In genomic region chr8:20122067-20122925, GRCm38 (mm10) we compare ENCODE assay signal across 8 mouse cellular contexts.
DNase-seq lines count a peak whose midpoint lies in the region; ATAC-seq and TF ChIP-seq lines count a peak whose summit lies in the region.
"Not testable (repeated sequence)": the region's sequence is repeated elsewhere in the genome, so short reads cannot be mapped to it uniquely, and the experiment has no call there.

No protein-coding gene starts in this region.

- not testable (repeated sequence) for H3K27me3 ChIP-seq in embryonic facial prominence, embryonic 13.5 days; kidney, adult 2 months (replicated peaks; ENCODE audit: control insufficient read depth, insufficient read depth, low read length); limb, embryonic 12.5 days; midbrain, embryonic 15.5 days (replicated peaks); spleen, adult 2 months (ENCODE audit: control insufficient read depth, insufficient read depth, low read length)

- H3K4me1 ChIP-seq in embryonic facial prominence, embryonic 13.5 days; kidney, adult 2 months (ENCODE audit: control insufficient read depth, insufficient read depth, low read length); limb, embryonic 12.5 days (replicated peaks); midbrain, embryonic 15.5 days; spleen, adult 2 months (ENCODE audit: control insufficient read depth, insufficient read depth, insufficient read length): not testable (repeated sequence)

- TF ChIP-seq POLR2A in kidney, adult 2 months (IDR thresholded peaks at IDR 0.05; ENCODE audit: low read depth, low read length); spleen, adult 2 months (IDR thresholded peaks at IDR 0.05; ENCODE audit: low read depth, low read length): not testable (repeated sequence)

- H3K9me3 ChIP-seq in embryonic facial prominence, embryonic 13.5 days; limb, embryonic 12.5 days; midbrain, embryonic 15.5 days: not testable (repeated sequence)

- peak; percentile 96 for ATAC-seq in embryonic facial prominence, embryonic 13.5 days (ENCODE audit: insufficient number of reproducible peaks, insufficient read depth, low FRiP score, low TSS enrichment, low read depth)
- peak; percentile 100 for ATAC-seq in limb, embryonic 12.5 days (ENCODE audit: insufficient number of reproducible peaks, insufficient read depth, low FRiP score, low TSS enrichment, low read depth)
- peak; percentile 100 for ATAC-seq in midbrain, embryonic 15.5 days (replicated peaks)

- H3K27ac ChIP-seq in embryonic facial prominence, embryonic 13.5 days, result peak overlapping the region; percentile 78
- peak overlapping the region; percentile 39; the same call in 1 of the 2 replicates for H3K27ac ChIP-seq in kidney, adult 2 months (ENCODE audit: insufficient read depth, low read depth, low read length)
- peak overlapping the region; percentile 84 for H3K27ac ChIP-seq in limb, embryonic 12.5 days
- peak overlapping the region; percentile 83 for H3K27ac ChIP-seq in midbrain, embryonic 15.5 days
- peak overlapping the region; percentile 25; the same call in 1 of the 2 replicates for H3K27ac ChIP-seq in spleen, adult 2 months (ENCODE audit: insufficient read depth, low read length)

- peak; percentile 90 for DNase-seq in 3134 (ENCODE audit: extremely low read depth, insufficient read length, low spot score)
- DNase-seq in adrenal gland, postnatal 36 days, result peak; percentile 100
- DNase-seq in heart, adult 18-20 months, result peak; percentile 99 to 100
- DNase-seq in kidney, adult 2 months, result peak; percentile 100
- DNase-seq in spleen, adult 2 months (ENCODE audit: low read depth in 1 of 2, low spot score in 2 of 2), result peak; percentile 84 to 99

- H3K4me3 ChIP-seq in embryonic facial prominence, embryonic 13.5 days, result peak overlapping the region; percentile 55
- peak overlapping the region; percentile 75 for H3K4me3 ChIP-seq in kidney, adult 2 months (ENCODE audit: insufficient read depth, low read depth, low read length)
- H3K4me3 ChIP-seq in limb, embryonic 12.5 days (replicated peaks), result peak overlapping the region; percentile 57
- peak overlapping the region; percentile 56 for H3K4me3 ChIP-seq in midbrain, embryonic 15.5 days
- H3K4me3 ChIP-seq in spleen, adult 2 months (ENCODE audit: extremely low read depth, insufficient read depth, insufficient read length), result peak overlapping the region; percentile 74

- peak overlapping the region; percentile 43 for H3K4me2 ChIP-seq in embryonic facial prominence, embryonic 13.5 days
- peak overlapping the region; percentile 35; the same call in 1 of the 2 replicates for H3K4me2 ChIP-seq in limb, embryonic 12.5 days
- peak overlapping the region; percentile 41 for H3K4me2 ChIP-seq in midbrain, embryonic 15.5 days

- H3K36me3 ChIP-seq in embryonic facial prominence, embryonic 13.5 days; kidney, adult 2 months (ENCODE audit: control insufficient read depth, insufficient read depth, low read length); limb, embryonic 12.5 days; midbrain, embryonic 15.5 days (replicated peaks); spleen, adult 2 months (ENCODE audit: control insufficient read depth, insufficient read depth, low read length): not testable (repeated sequence)

- 10% methylated on average over 71 of the region's 72 CpGs for WGBS in embryonic facial prominence, embryonic 13.5 days
- WGBS in kidney, adult 2 months, result 12% methylated on average over 71 of the region's 72 CpGs
- WGBS in limb, embryonic 12.5 days, result 13% methylated on average over 67 of the region's 72 CpGs
- WGBS in midbrain, embryonic 15.5 days, result 13% methylated on average over 71 of the region's 72 CpGs
- 10% methylated on average over 65 of the region's 72 CpGs for WGBS in spleen, adult 2 months

- TF ChIP-seq CTCF in kidney, adult 2 months (conservative IDR thresholded peaks at IDR 0.05; ENCODE audit: insufficient read depth, insufficient read length, low read depth, low read length), result peak; percentile 39
- peak; percentile 40; the same call in 1 of the 2 replicates for TF ChIP-seq CTCF in spleen, adult 2 months (IDR thresholded peaks at IDR 0.05; ENCODE audit: extremely low read depth, insufficient read depth, insufficient read length, insufficient replicate concordance)

- H3K9ac ChIP-seq in embryonic facial prominence, embryonic 13.5 days, result peak overlapping the region; percentile 83
- peak overlapping the region; percentile 87 for H3K9ac ChIP-seq in limb, embryonic 12.5 days (replicated peaks)
- peak overlapping the region; percentile 69 for H3K9ac ChIP-seq in midbrain, embryonic 15.5 days

Comparison
In these comparisons a context has a peak if more than half of its experiments do, and no peak if none do; other contexts are left out.
1. Peak in every context shown above with its lines: DNase-seq, ATAC-seq, H3K4me3 ChIP-seq and H3K27ac ChIP-seq.
2. H3K27ac ChIP-seq: peak in every context shown above with its lines; median percentile 84 in limb, embryonic 12.5 days; 83 in midbrain, embryonic 15.5 days; 78 in embryonic facial prominence, embryonic 13.5 days; 39 in kidney, adult 2 months; 25 in spleen, adult 2 months.